Mouse (Mus musculus) ovary, adult 2 months (tissue): ENCODE measurements around the gene A230072I06Rik. TPM values are rescaled to one million over a fixed set of nuclear protein-coding genes. Genes with fewer than 3 reads are reported as not detected.

ENCODE experiments used
- polyA plus RNA-seq: library from polyadenylated mRNA; depleted of rRNA; stranded (reverse); fragments of >200 nt; gene quantifications from 2 replicates; pipeline ENCODE4 v1.2.3, GENCODE M21; 2012; rRNA removed

The A230072I06Rik gene
- not detected in 2 replicates for polyA plus RNA-seq

GRCm38 (mm10) chr8:12278663-12279312, at the start of gene A230072I06Rik:
A230072I06Rik (plus strand) TSS chr8:12278819.

Other genes starting within 250 kb of the A230072I06Rik start
- gene Sox1, start 116.5 kb downstream of the A230072I06Rik start, polyA plus RNA-seq: not detected in 2 replicates